Mouse (Mus musculus): ENCODE results near the gene Zc3h12a.

DNA sequence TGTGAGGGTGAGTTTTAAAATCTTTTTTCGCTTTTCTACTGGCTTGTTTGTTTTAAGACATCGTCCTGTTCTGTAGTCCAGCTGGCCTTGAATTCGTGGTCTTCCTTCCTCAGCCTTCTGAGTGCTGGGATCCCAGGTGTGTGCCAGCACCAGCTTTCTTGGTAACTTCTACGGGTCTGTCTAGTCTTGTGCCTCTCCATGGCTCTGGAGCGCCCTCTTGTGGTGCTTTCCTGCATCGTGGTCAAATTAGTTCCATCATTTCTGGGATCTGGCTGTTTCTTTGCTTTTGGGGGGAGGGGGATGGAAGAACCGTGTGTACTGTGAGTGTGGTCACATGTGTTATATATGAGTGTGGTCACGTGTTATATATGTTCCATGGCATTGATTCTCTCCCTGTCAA lies 28.2 kb downstream of the Zc3h12a start:
- no peak for TF ChIP-seq USF1 (IDR thresholded peaks at IDR 0.05; ENCODE audit: low read depth)
- no peak for TF ChIP-seq REST (IDR thresholded peaks at IDR 0.05; ENCODE audit: insufficient read depth, insufficient read length)
- TF ChIP-seq MYOD1 (IDR thresholded peaks at IDR 0.05; ENCODE audit: control insufficient read depth in 1 of 3, insufficient read length in 2 of 3, low read depth in 2 of 3): no peak
- no peak for TF ChIP-seq POLR2AphosphoS2 (IDR thresholded peaks at IDR 0.05; ENCODE audit: insufficient read length, low read depth)
- no peak for TF ChIP-seq MAX (IDR thresholded peaks at IDR 0.05; ENCODE audit: low read depth)
- TF ChIP-seq E2F4 (IDR thresholded peaks at IDR 0.05; ENCODE audit: insufficient read depth): no peak
- TF ChIP-seq POLR2A (IDR thresholded peaks at IDR 0.05; ENCODE audit: insufficient read length, low read depth): no peak
- TF ChIP-seq TCF12 (IDR thresholded peaks at IDR 0.05; ENCODE audit: insufficient read depth, poor library complexity, severe bottlenecking): no peak
- TF ChIP-seq MYOG (IDR thresholded peaks at IDR 0.05; ENCODE audit: control insufficient read depth in 1 of 3, insufficient read depth in 1 of 3, insufficient read length in 2 of 3, low read depth in 2 of 3): no peak
- no peak for TF ChIP-seq SRF (IDR thresholded peaks at IDR 0.05; ENCODE audit: control insufficient read depth, insufficient read length, low read depth)
- TF ChIP-seq CEBPB (IDR thresholded peaks at IDR 0.05; ENCODE audit: insufficient read depth, poor library complexity, severe bottlenecking): no peak
- no peak for TF ChIP-seq TCF3 (IDR thresholded peaks at IDR 0.05; ENCODE audit: insufficient read length, low read depth)
